Mouse (Mus musculus) right cerebral cortex, postnatal 14 days (tissue): ENCODE data around the gene Trir.

Experiments
- DNase-seq: peaks from one replicate; pipeline ENCODE4 v3.0.0; 2022

Trir gene

GRCm38 (mm10) chr8:85037366-85037680 is 10.7 kb downstream of the Trir start:
- DNase-seq = peak; percentile 57

DNA sequence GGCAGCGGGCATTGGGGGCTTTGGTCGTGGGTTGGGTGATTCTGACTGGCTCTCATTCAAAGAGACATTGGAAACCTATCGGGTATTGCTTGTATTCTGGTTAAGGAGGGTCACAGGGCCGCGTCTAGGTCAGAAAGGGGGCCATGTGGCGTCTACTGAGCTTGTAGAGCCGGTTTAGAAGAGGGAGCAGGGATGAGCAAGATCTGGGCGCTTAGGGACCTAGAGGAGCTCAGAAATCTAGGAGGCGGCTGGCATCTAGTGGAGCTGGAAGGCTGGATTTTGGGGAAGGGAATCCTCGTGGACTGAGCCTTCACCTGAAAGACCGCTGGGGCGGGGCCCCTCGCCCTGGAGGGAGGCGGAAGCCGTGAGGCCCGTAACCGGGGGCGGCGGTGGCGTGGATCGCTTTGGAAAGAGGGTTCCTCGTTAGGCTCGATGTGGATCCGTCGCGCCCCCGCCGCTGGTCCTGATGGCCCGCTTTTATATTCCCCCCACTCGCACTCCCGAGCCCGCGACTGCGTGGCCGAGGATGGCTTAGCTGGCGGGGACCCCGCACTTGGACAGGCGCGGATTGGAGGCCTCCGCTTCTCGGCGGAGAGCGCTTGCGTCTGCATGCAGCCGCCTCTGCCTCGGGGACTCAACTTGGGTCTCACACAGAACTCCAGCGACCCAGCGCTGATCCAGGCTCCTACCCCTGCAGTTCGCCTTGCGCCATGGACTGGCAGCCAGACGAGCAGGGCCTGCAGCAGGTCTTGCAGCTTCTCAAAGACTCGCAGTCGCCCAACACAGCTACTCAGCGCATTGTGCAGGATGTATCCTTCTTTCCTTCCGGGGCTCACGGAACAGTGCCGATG is 11.3 kb downstream of the Trir start:
- peak; percentile 57 for DNase-seq

- no peak for DNase-seq
These were observed 17.0 kb downstream of the Trir start for GRCm38 (mm10) chr8:85043619-85044018.

- DNase-seq = no peak
These were observed 30.7 kb downstream of the Trir start for GRCm38 (mm10) chr8:85057367-85057766.

GRCm38 (mm10) chr8:85059879-85060616 is 33.4 kb downstream of the Trir start, which contains the start of gene Fbxw9:
Gene Fbxw9, plus strand, starts transcription at chr8:85060055.
- peak; percentile 85 for DNase-seq

GRCm38 (mm10) chr8:85062603-85063002 is 36.0 kb downstream of the Trir start:
- no peak for DNase-seq

DNA sequence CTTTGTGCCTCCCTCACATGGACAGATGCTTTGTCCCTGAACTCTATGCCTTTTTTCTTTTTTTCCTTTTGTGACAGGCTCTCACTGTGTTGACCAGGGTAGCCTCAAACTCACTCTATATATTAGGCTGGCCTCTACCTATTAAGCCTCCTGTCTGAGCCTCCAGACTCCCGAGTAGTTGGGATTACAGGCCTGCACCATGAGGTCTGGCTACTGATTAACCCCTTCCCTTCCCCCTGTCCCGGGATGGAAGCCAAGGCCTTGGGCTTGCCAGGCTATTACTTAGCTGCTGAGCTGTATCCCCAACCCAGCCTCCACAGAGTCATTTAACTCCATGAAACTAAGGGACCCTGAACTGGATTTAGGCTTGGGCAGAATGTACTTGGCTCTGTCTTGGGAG is 38.6 kb downstream of the Trir start:
- no peak for DNase-seq

- DNase-seq = no peak
These were observed 40.5 kb downstream of the Trir start for GRCm38 (mm10) chr8:85067155-85067554.

GRCm38 (mm10) chr8:85067982-85068381 is 41.4 kb downstream of the Trir start, which contains the start of gene Gm5741:
Gene Gm5741, minus strand, starts transcription at chr8:85067982.
- no peak for DNase-seq

GRCm38 (mm10) chr8:85071041-85071440 is 44.4 kb downstream of the Trir start:
- DNase-seq = no peak

DNA sequence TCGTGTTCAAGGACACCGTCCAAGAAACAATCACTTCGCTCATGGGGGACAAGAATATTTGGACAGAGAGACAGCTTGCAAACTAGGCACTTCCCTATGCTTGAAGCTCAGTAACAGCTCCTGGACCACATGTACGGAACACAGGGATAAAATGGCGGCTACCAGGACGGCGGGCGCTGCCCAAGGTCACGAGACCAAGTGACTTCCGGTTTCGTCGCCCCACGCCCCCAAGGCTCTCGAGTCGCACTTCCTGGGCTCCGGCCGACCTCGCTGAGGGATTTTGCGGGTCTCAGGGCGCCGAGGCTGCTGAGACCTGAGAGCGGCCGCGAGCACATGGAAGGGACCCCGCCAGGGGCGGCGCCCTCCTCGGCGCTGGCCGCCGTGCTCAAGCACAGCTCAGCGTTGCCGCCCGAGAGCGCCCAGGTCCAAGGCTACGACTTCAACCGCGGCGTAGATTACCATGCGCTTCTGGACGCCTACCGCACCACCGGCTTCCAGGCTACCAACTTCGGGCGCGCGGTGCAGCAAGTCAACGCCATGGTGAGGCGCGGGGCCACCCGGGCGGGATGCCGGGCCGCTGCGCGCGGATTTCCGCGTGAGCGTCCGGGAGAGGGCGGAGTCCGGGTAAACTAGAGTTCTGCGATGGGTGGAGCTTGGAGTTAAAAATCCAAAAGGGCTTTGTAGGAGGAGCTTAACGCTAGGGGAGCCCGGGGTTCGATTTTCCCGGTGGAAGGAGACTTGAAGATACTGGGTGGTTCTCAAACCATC is 45.1 kb downstream of the Trir start, which contains the start of gene Dhps:
TSS of gene Dhps (plus strand) at position 244 of the 768 bp plus-strand sequence.
- DNase-seq = peak; percentile 90

GRCm38 (mm10) chr8:85072364-85072929 is 45.8 kb downstream of the Trir start:
- DNase-seq = no peak

DNA sequence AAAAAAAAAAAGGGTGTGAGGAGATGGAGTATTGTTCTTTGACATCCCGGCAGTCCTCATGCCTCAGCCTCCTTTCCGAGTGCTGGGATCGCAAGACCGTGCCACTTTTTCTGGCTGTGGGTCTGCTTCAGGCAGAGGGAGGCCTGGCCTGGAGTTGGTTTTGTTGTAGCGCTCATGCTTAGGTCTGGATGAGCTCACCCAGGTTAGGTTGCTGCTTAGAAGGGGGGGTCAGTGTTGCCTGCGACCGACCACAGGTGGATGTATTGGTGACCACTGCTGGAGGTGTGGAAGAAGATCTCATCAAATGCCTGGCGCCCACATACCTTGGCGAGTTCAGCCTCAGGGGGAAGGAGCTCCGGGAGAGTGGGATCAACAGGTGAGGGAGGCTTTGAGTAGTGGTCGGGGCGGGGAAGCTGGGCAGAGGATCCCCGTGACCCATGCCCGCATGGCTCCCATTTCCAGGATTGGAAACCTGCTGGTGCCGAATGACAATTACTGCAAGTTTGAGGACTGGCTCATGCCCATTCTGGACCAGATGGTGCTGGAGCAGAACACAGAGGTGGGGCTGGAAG is 46.5 kb downstream of the Trir start:
- DNase-seq = no peak

GRCm38 (mm10) chr8:85074167-85074566 is 47.5 kb downstream of the Trir start:
- DNase-seq = no peak

DNA sequence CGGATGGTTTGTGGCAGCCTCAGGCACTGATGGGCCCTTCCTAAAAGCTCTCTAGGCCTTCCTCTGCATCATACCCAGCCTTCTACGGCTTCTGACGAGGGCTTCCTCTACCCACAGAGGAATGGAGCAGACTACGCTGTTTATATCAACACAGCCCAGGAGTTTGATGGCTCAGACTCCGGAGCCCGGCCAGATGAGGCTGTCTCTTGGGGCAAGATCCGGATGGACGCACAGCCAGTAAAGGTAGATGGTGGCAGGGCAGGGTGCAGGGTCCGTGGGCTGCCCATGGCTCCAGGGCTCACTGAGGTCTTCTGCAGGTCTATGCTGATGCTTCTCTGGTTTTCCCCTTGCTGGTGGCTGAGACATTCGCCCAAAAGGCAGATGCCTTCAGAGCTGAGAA is 48.0 kb downstream of the Trir start:
- DNase-seq = no peak

DNA sequence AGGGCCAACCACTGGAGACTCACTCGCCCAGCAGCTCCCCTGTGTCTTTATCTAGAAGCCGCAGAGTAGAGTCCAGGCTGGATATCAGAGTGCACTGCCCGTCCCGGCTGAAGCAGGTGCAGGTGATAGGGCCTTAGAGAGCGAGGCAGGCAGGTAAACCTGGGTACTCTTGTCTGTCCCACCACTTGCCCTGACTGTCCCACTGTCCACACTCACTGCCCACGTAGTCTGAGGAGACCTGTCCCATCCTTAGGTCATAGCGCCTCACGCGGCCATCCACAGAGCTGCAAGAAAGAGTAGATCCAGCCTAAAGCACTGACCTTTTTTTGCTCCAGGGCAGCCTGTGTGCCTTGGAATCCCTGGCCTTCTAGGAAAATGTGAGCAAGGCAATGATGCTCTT is 49.4 kb downstream of the Trir start:
- DNase-seq = peak; percentile 52

- peak; percentile 78 for DNase-seq
These were observed 50.4 kb downstream of the Trir start for GRCm38 (mm10) chr8:85076993-85077392.
